Comparison of ENCODE assay signal across 8 mouse cellular contexts in genomic region chr11:85311645-85312490, GRCm38 (mm10). TPM values are rescaled to one million over a fixed set of nuclear protein-coding genes. Genes with fewer than 3 reads are reported as not detected.
DNase-seq lines count a peak whose midpoint lies in the region; ATAC-seq lines count a peak whose summit lies in the region.

No protein-coding gene starts in this region.

- peaks cover 9% of the 10 kb centered on the region for H3K4me1 ChIP-seq in embryonic facial prominence, embryonic 12.5 days
- H3K4me1 ChIP-seq in liver, embryonic 11.5 days (replicated peaks; ENCODE audit: control insufficient read depth, insufficient read depth, low read length): peaks cover 14% of the 10 kb centered on the region; the same call in 1 of the 2 replicates
- peaks cover 7% of the 10 kb centered on the region; the same call in 1 of the 2 replicates for H3K4me1 ChIP-seq in stomach, embryonic 16.5 days (ENCODE audit: control insufficient read depth, insufficient read depth, low read length)

- H3K9ac ChIP-seq in embryonic facial prominence, embryonic 12.5 days: peak overlapping the region; percentile 96
- H3K9ac ChIP-seq in liver, embryonic 11.5 days (ENCODE audit: low read depth, low read length): peak overlapping the region; percentile 96
- H3K9ac ChIP-seq in stomach, embryonic 16.5 days (ENCODE audit: low read length): peak overlapping the region; percentile 92

- H3K4me2 ChIP-seq in embryonic facial prominence, embryonic 12.5 days (replicated peaks): peak overlapping the region; percentile 85
- peak overlapping the region; percentile 88 for H3K4me2 ChIP-seq in liver, embryonic 11.5 days
- peak overlapping the region; percentile 67 for H3K4me2 ChIP-seq in stomach, embryonic 16.5 days (ENCODE audit: low read depth, low read length)

- H3K9me3 ChIP-seq in embryonic facial prominence, embryonic 12.5 days: no peaks in the 10 kb centered on the region
- H3K9me3 ChIP-seq in liver, embryonic 11.5 days (ENCODE audit: control insufficient read depth, low read length): no peaks in the 10 kb centered on the region
- H3K9me3 ChIP-seq in stomach, embryonic 16.5 days (replicated peaks; ENCODE audit: control insufficient read depth, low read length): no peaks in the 10 kb centered on the region

- under 1% methylated on average over 56 of the region's 56 CpGs for WGBS in embryonic facial prominence, embryonic 12.5 days
- WGBS in liver, embryonic 11.5 days: under 1% methylated on average over 56 of the region's 56 CpGs
- WGBS in stomach, embryonic 16.5 days: under 1% methylated on average over 56 of the region's 56 CpGs

- peaks cover 16% of the 10 kb centered on the region; the same call in 1 of the 2 replicates for H3K36me3 ChIP-seq in embryonic facial prominence, embryonic 12.5 days
- H3K36me3 ChIP-seq in liver, embryonic 11.5 days (ENCODE audit: control insufficient read depth, insufficient read depth, low read length): peaks cover 7% of the 10 kb centered on the region
- peaks cover 3% of the 10 kb centered on the region; the same call in 1 of the 2 replicates for H3K36me3 ChIP-seq in stomach, embryonic 16.5 days (ENCODE audit: control insufficient read depth, insufficient read depth, low read length)

- ATAC-seq in embryonic facial prominence, embryonic 12.5 days (ENCODE audit: insufficient number of reproducible peaks, insufficient read depth, low FRiP score, low TSS enrichment): no peak
- peak; percentile 18 for ATAC-seq in liver, embryonic 11.5 days (replicated peaks; ENCODE audit: low FRiP score)
- ATAC-seq in stomach, embryonic 16.5 days (ENCODE audit: insufficient read depth, low FRiP score): peak; percentile 25; the same call in 1 of the 2 replicates

- H3K4me3 ChIP-seq in embryonic facial prominence, embryonic 12.5 days: peak overlapping the region; percentile 96
- H3K4me3 ChIP-seq in liver, embryonic 11.5 days (ENCODE audit: low read depth, low read length): peak overlapping the region; percentile 97
- H3K4me3 ChIP-seq in stomach, embryonic 16.5 days (replicated peaks; ENCODE audit: low read length): peak overlapping the region; percentile 93

- peak overlapping the region; percentile 94 for H3K27ac ChIP-seq in embryonic facial prominence, embryonic 12.5 days
- peak overlapping the region; percentile 90 for H3K27ac ChIP-seq in liver, embryonic 11.5 days (ENCODE audit: low read depth, low read length)
- peak overlapping the region; percentile 95 for H3K27ac ChIP-seq in stomach, embryonic 16.5 days (ENCODE audit: low read length)

- DNase-seq in CD4-positive helper T cell, adult 2 months (ENCODE audit: low read depth, low spot score): peak; percentile 78
- peak; percentile 33 for DNase-seq in adrenal gland, postnatal 25 days
- peak; percentile 39 to 49 for DNase-seq in heart, adult 9 months (ENCODE audit: low spot score in 2 of 2)
- DNase-seq in kidney, adult 8-10 months: peak; percentile 13 to 39
- peak; percentile 67 for DNase-seq in liver, embryonic 11.5 days (ENCODE audit: low spot score)
- peak; percentile 81 for DNase-seq in naive thymus-derived CD4-positive, alpha-beta T cell, adult 2 months (ENCODE audit: low read depth)

- H3K27me3 ChIP-seq in embryonic facial prominence, embryonic 12.5 days: no peaks in the 10 kb centered on the region
- H3K27me3 ChIP-seq in liver, embryonic 11.5 days (replicated peaks; ENCODE audit: control insufficient read depth, insufficient read depth, low read length): no peaks in the 10 kb centered on the region
- no peaks in the 10 kb centered on the region for H3K27me3 ChIP-seq in stomach, embryonic 16.5 days (ENCODE audit: control insufficient read depth, insufficient read depth, low read length)

RNA-seq across cellular contexts. Expression of gene Ppm1d, which starts 0.8 kb away (rescaled TPM):
- 17.0 and 17.2 TPM in 2 replicates for total RNA-seq in adrenal gland, postnatal 25 days (2021)
- 26.6 and 27.7 TPM in 2 replicates for polyA plus RNA-seq in embryonic facial prominence, embryonic 12.5 days (2016; fragmentation: Nextera tagmentation; extraction: Ambion mirVana)
- 19.6 and 19.9 TPM in 2 replicates for polyA plus RNA-seq in liver, embryonic 11.5 days (2014; fragmentation: Nextera tagmentation; extraction: Ambion mirVana)
- polyA plus RNA-seq in stomach, embryonic 16.5 days (2015; fragmentation: Nextera tagmentation; extraction: Ambion mirVana): 10.1 and 10.3 TPM in 2 replicates

RNA-seq across cellular contexts. Expression of gene Bcas3, which starts 41.1 kb away (rescaled TPM):
- 42.9 and 55.9 TPM in 2 replicates for total RNA-seq in adrenal gland, postnatal 25 days (2021)
- polyA plus RNA-seq in embryonic facial prominence, embryonic 12.5 days (2016; fragmentation: Nextera tagmentation; extraction: Ambion mirVana): 28.7 and 31.6 TPM in 2 replicates
- 24.8 and 25.8 TPM in 2 replicates for polyA plus RNA-seq in liver, embryonic 11.5 days (2014; fragmentation: Nextera tagmentation; extraction: Ambion mirVana)
- polyA plus RNA-seq in stomach, embryonic 16.5 days (2015; fragmentation: Nextera tagmentation; extraction: Ambion mirVana): 21.2 and 22.2 TPM in 2 replicates

Comparison
In these comparisons a context has a peak if more than half of its experiments do, and no peak if none do; other contexts are left out.
1. DNase-seq: peak in every context shown above with its lines; median percentile 81 in naive thymus-derived CD4-positive, alpha-beta T cell, adult 2 months; 78 in CD4-positive helper T cell, adult 2 months; 67 in liver, embryonic 11.5 days; 44 in heart, adult 9 months; 33 in adrenal gland, postnatal 25 days; 26 in kidney, adult 8-10 months.